Mouse (Mus musculus) G1E (cell line): Measurements from ENCODE around the gene Klhl21. TPM values are rescaled to one million over a fixed set of nuclear protein-coding genes. Genes with fewer than 3 reads are reported as not detected.
"Not testable (repeated sequence)": the region's sequence is repeated elsewhere in the genome, so short reads cannot be mapped to it uniquely, and the experiment has no call there.

Experiments used
- ATAC-seq: 2 replicates; pipeline ENCODE4 v1.8.0; 2016; ENCODE audit warnings: mild to moderate bottlenecking; ENCODE audit not compliant: insufficient number of reproducible peaks, poor library complexity, low FRiP score, severe bottlenecking; ENCODE audit errors: extremely low read depth
- DNase-seq: peaks from one replicate; pipeline ENCODE4 v3.0.0; 2012; ENCODE audit warnings: low spot score
- H3K27me3 ChIP-seq: 2 replicates; pipeline ENCODE4 v1.6.1; 2012; ENCODE audit warnings: mild to moderate bottlenecking, low read length, inconsistent platforms; ENCODE audit not compliant: insufficient read depth
- H3K36me3 ChIP-seq: replicated peaks from 2 replicates; pipeline ENCODE3; 2012; ENCODE audit warnings: mild to moderate bottlenecking, inconsistent platforms
- H3K4me1 ChIP-seq: 2 replicates; pipeline ENCODE4 v1.6.1; 2012; ENCODE audit warnings: low read depth, low read length, inconsistent platforms, mixed read lengths; ENCODE audit not compliant: insufficient read depth
- H3K4me3 ChIP-seq: 2 replicates; pipeline ENCODE4 v1.5.1; 2012; ENCODE audit warnings: low read depth, mild to moderate bottlenecking, inconsistent platforms, low read length, moderate library complexity, mixed read lengths
- H3K9me3 ChIP-seq: replicated peaks from 2 replicates; pipeline ENCODE4 v1.6.1; 2012; ENCODE audit warnings: inconsistent platforms
- CTCF ChIP-seq: IDR thresholded peaks from 2 replicates; pipeline ENCODE4 v1.5.1; 2012; ENCODE audit warnings: low read depth, low read length, inconsistent platforms, mixed read lengths
- GATA1 ChIP-seq: IDR thresholded peaks from 2 replicates; pipeline ENCODE4 v1.6.1; 2012; ENCODE audit warnings: borderline replicate concordance, low read length, inconsistent platforms, mixed read lengths
- GATA2 ChIP-seq: IDR thresholded peaks from 2 replicates; pipeline ENCODE4 v1.6.1; 2012; ENCODE audit warnings: low read depth, low read length, inconsistent platforms, borderline replicate concordance
- POLR2AphosphoS5 ChIP-seq: IDR thresholded peaks from 2 replicates; pipeline ENCODE4 v1.6.1; 2012; ENCODE audit warnings: low read depth, low read length, inconsistent platforms; ENCODE audit not compliant: insufficient replicate concordance
- TAL1 ChIP-seq: conservative IDR thresholded peaks from 2 replicates; pipeline ENCODE4 v1.6.1; 2012; ENCODE audit warnings: low read depth, low read length, inconsistent platforms, mixed read lengths
- polyA plus RNA-seq: library from polyadenylated mRNA; stranded (reverse); fragments of >175 nt; gene quantifications from 2 replicates; pipeline ENCODE4 v1.2.3, GENCODE M21; 2012
- total RNA-seq, 2 experiments: library from RNA; stranded (forward) in 1 of 2; stranded (reverse) in 1 of 2; fragments of 200-1000 nt in 1 of 2; fragments of >200 nt in 1 of 2; fragmentation: Nextera tagmentation in 1 of 2; gene quantifications; 2 replicates each; pipeline ENCODE4 v1.2.3; 2014 to 2017

The Klhl21 gene
- total and polyA plus RNA-seq, 3 experiments: 3.8 to 12.2 (median 4.1) TPM

DNA sequence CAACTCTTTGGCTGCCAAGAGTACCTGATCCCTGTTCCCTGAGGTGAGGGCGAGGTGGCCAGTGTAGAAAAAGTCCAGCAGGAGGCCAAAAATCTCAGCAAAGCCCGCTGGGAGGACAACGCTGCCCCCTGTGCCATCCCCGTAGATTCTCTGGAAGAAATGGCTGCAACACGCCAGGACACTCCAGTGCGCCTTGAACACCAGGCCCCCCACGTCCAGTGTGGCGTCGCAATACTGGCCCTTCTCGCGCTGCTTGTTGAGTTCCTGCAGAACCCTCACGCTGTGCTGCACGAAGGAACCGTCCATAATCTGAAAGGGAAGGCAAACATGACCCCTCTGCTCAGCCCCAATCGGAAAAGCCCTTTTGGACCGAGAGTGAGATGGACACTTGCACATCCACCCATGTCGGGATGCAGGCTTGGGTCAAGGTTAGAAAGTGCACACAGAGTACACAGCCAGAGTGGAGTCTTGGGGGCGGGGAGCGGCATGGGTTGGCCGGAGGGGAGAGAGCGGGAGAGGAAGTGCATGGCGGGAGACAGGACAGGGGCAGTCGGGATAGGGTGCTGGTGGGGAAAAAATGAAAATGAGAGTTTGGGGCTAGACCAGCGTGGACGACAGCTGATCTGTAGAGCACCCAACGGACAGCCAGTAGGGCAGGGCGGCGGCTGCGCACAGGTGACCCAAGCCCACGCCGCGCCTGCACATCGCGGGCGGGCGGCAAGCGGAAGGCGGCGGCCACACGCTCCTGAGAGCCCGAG is 18.3 kb downstream of the Klhl21 start:
- H3K27me3 ChIP-seq: peaks cover 21% of the 10 kb centered on the region
- peaks cover 49% of the 10 kb centered on the region for H3K36me3 ChIP-seq
- no peaks in the 10 kb centered on the region for H3K9me3 ChIP-seq
- DNase-seq: peak; percentile 60
- TF ChIP-seq GATA1 (no peak), POLR2AphosphoS5 (no peak), TAL1 (no peak), GATA2 (no peak), CTCF (no peak)
- ATAC-seq: 0 out of 2 replicates have a peak, but pooled peaks have one; percentile 11
- peaks cover 44% of the 10 kb centered on the region for H3K4me1 ChIP-seq
- peak overlapping the region; percentile 89 for H3K4me3 ChIP-seq

DNA sequence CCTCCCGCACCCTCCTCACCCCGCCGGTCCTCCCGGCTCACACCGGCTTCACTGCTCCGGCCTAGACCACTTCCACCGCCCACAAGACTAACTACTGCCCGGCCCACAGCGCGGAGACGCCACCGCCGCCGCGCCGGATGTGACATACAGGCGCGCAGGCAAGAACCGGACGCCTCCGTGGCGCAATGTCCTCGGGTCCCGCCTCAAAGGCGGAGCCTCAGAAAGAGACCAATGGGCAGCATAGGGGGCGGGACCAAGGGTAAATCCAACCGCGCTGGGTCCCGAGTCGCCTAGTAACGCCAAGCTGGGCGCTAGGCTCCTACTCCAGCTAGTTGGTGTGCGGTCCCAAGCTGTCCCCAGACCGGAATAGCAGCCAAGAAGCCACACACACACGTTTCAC is 18.9 kb downstream of the Klhl21 start, which contains the start of gene Zbtb48:
TSS of gene Zbtb48 (minus strand) at position 148 of the 400 bp plus-strand sequence.
- DNase-seq (peak; percentile 97), ATAC-seq (peak; percentile 97)
- TF ChIP-seq GATA1: no peak
- no peak for TF ChIP-seq CTCF
- TF ChIP-seq POLR2AphosphoS5: no peak
- TF ChIP-seq GATA2: no peak
- no peak for TF ChIP-seq TAL1
- Histone ChIP-seq H3K36me3 (peaks cover 43% of the 10 kb centered on the region), H3K9me3 (no peaks in the 10 kb centered on the region), H3K4me1 (peaks cover 46% of the 10 kb centered on the region), H3K4me3 (peak within 1 kb of the TSS; percentile 89), H3K27me3 (peaks cover 27% of the 10 kb centered on the region)

DNA sequence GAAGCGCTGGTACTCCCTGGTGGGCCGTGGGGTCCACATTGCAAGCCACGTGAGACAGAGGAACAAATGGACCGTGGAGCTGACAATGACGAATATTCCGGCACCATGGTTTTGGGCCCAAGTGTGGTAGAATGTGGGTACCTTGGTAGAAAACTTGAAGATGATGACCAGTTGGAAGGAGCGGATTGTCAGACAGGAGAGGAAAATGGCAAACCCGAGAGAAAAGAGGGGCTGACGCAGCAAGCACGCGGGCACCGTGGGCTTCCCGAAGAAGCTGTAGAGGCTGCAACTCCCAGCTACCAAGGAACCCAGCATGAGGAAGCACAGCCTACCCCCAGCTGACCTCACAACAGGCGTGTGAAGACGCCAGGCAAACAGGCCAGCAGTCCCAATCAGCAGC is 19.9 kb downstream of the Klhl21 start:
- H3K36me3 ChIP-seq: peaks cover 33% of the 10 kb centered on the region
- H3K4me1 ChIP-seq: peaks cover 42% of the 10 kb centered on the region
- H3K4me3 ChIP-seq: peak overlapping the region; percentile 89; the same call in 1 of the 2 replicates
- TF ChIP-seq CTCF (no peak), TAL1 (no peak), POLR2AphosphoS5 (no peak), GATA2 (no peak), GATA1 (no peak)
- peaks cover 35% of the 10 kb centered on the region for H3K27me3 ChIP-seq
- DNase-seq (no peak), ATAC-seq (no peak)
- no peaks in the 10 kb centered on the region for H3K9me3 ChIP-seq

DNA sequence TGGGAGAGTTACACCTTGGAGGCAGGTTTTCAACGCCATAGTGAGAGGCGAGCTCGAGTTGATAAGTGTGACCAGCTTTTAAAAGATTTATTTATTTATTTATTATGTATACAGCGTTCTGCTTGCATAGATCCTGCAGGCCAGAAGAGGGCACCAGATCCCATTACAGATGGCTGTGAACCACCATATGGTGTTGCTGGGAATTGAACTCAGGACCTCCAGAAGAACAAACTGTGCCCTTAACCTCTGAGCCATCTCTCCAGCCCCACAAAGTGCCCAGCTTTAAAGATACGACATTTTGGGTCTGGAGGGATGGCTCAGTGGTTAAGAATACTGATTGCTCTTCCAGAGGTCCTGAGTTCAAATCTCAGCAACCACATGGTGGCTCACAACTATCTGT is 20.5 kb downstream of the Klhl21 start:
- H3K36me3 ChIP-seq: peaks cover 27% of the 10 kb centered on the region
- no peak for DNase-seq
- TF ChIP-seq CTCF (no peak), GATA2 (no peak), GATA1 (no peak), TAL1 (no peak), POLR2AphosphoS5 (no peak)
- peaks cover 42% of the 10 kb centered on the region for H3K4me1 ChIP-seq
- H3K4me3 ChIP-seq: no peak overlapping the region
- no peaks in the 10 kb centered on the region for H3K9me3 ChIP-seq
- no peak for ATAC-seq
- peaks cover 42% of the 10 kb centered on the region for H3K27me3 ChIP-seq

DNA sequence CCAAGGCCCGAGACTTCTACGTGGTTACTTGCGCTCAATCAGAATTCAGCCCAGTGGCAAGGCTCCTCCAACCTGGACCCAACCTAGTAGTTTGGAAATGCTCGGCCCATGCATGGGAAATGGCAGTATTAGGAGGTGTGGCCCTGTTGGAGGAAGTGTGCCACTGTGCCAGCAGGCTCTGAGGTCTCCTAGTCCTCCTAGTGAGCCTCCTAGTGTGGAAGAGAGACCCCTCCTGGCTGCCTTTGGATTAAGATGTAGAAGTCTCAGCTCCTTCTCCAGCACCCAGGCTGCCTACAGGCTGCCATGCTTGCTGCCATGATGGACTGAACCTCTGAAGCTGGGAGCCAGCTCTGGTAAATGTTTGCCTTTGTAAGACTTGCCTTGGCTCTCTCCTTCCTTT is 21.4 kb downstream of the Klhl21 start:
- ATAC-seq (no peak), DNase-seq (no peak)
- H3K27me3 ChIP-seq: peaks cover 51% of the 10 kb centered on the region
- TF ChIP-seq TAL1: no peak
- no peak for TF ChIP-seq GATA2
- no peak for TF ChIP-seq POLR2AphosphoS5
- TF ChIP-seq GATA1: no peak
- no peak for TF ChIP-seq CTCF
- peaks cover 36% of the 10 kb centered on the region for H3K4me1 ChIP-seq
- H3K9me3 ChIP-seq: no peaks in the 10 kb centered on the region
- H3K4me3 ChIP-seq: no peak overlapping the region
- peaks cover 18% of the 10 kb centered on the region for H3K36me3 ChIP-seq

DNA sequence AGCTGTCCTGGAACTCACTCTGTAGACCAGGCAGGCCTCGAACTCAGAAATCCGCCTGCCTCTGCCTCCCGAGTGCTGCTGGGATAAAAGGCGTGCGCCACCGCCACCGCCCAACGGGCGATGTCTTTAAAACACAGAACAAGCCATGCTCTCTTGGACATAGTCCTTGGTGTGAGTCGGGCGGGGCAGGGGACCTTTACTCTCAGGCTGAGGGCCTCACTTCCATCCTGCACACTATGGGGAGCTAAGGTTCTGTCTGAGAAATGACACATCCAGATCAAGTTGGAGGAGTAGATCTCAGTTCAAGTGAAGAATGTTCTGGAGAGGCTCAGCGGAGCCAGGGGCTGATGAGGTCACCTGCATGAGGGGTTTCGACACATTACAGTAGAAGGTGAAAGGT is 24.3 kb downstream of the Klhl21 start:
- Histone ChIP-seq H3K4me3 (no peak overlapping the region), H3K9me3 (no peaks in the 10 kb centered on the region), H3K36me3 (no peaks in the 10 kb centered on the region), H3K4me1 (peaks cover 15% of the 10 kb centered on the region), H3K27me3 (peaks cover 52% of the 10 kb centered on the region)
- DNase-seq (no peak), ATAC-seq (no peak)
- TF ChIP-seq GATA1 (no peak), TAL1 (no peak), GATA2 (no peak), POLR2AphosphoS5 (no peak), CTCF (no peak)

DNA sequence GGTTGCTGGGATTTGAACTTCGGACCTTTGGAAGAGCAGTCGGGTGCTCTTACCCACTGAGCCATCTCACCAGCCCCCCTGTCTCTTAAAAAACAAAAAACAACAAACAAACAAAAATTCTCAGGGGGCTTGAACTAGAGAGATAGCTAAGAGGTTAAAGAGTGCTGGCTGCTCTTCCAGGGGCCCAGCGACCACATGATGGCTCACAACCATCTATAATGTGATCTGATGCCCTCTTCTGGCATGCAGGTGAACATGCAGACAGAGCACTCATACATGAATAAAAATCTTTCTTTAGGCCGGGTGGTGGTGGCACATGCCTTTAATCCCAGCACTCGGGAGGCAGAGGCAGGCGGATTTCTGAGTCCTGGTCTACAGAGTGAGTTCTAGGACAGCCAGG is 27.9 kb downstream of the Klhl21 start:
- not testable (repeated sequence) for H3K9me3 ChIP-seq, DNase-seq, H3K4me3 ChIP-seq, ATAC-seq
- Histone ChIP-seq H3K4me1 (peaks cover 28% of the 10 kb centered on the region), H3K27me3 (peaks cover 41% of the 10 kb centered on the region), H3K36me3 (peaks cover 11% of the 10 kb centered on the region)
